ENCODE assay signal across 8 mouse cellular contexts in the genomic region with DNA sequence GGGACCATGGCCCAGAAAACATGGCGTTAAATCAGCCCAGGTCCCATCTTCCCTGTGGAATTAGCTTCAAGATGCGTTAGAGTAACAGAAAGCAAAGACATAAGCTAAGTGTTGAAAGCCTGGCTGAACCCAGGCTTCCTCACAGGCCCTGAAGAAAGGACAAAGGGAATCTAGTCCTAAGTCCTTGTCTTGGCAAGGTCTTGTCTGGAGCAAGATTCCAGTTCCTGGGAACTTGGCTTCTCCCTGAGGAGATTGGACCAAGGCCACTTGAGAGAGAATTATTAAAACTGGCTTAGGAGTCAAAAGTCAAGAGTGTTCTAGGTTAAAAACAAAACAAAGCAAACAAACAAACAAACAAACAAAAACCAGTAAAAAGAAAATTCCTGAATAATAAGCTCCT. TPM values are rescaled to one million over a fixed set of nuclear protein-coding genes. Genes with fewer than 3 reads are reported as not detected.
"Had no signal": no experiment of that assay in that cellular context is flagged by ENCODE, and none has a peak within 500 bp of the region (broad histone marks: within the 10 kb centered on the region; RNA-seq: fewer than 3 reads in every experiment).

No protein-coding gene starts in this region.

- DNase-seq: left cerebral cortex, postnatal 4 days; lung, embryonic 14.5 days; lung, postnatal 10 days; lung, postnatal 4 days; midbrain, embryonic 14.5 days; right cerebral cortex, adult 18-20 months; thymus, postnatal 4 days had no signal

RNA-seq across cellular contexts. Expression of a gene that starts 32.1 kb away (rescaled TPM):
- total RNA-seq: megakaryocyte, adult 5-6 weeks had no signal
